Mouse (Mus musculus) limb, embryonic 15.5 days (tissue): ENCODE measurements around the gene Nodal. TPM values are rescaled to one million over a fixed set of nuclear protein-coding genes. Genes with fewer than 3 reads are reported as not detected.
A peak's percentile ranks its signal among the peaks of the same experiment; 100 is the strongest.

Experiments used
- ATAC-seq: fragments of 200-750 bp; cut with Nextera tagmentation; 2 replicates; pipeline ENCODE4 v1.8.0; 2017; ENCODE audit warnings: low read depth, moderate TSS enrichment; ENCODE audit not compliant: insufficient number of reproducible peaks, low FRiP score, low TSS enrichment
- H3K27ac ChIP-seq: fragments of 300-500 bp; sonication (generic); 2 replicates; pipeline ENCODE4 v1.5.1; 2015; ENCODE audit warnings: moderate library complexity, mild to moderate bottlenecking, inconsistent platforms
- H3K27me3 ChIP-seq: fragments of 300-500 bp; sonication (generic); 2 replicates; pipeline ENCODE4 v1.6.1; 2015; ENCODE audit warnings: inconsistent platforms
- H3K36me3 ChIP-seq: fragments of 300-500 bp; sonication (generic); 2 replicates; pipeline ENCODE4 v1.6.1; 2015; ENCODE audit warnings: inconsistent platforms
- H3K4me1 ChIP-seq: fragments of 300-500 bp; sonication (generic); 2 replicates; pipeline ENCODE4 v1.6.1; 2015; ENCODE audit warnings: inconsistent platforms
- H3K4me2 ChIP-seq: fragments of 300-500 bp; sonication (generic); 2 replicates; pipeline ENCODE4 v1.6.1; 2015; ENCODE audit warnings: mild to moderate bottlenecking, inconsistent platforms
- H3K4me3 ChIP-seq: fragments of 300-500 bp; sonication (generic); 2 replicates; pipeline ENCODE4 v1.5.1; 2015; ENCODE audit warnings: mild to moderate bottlenecking, inconsistent platforms
- H3K9ac ChIP-seq: fragments of 300-500 bp; sonication (generic); 2 replicates; pipeline ENCODE4 v1.6.1; 2015; ENCODE audit warnings: inconsistent platforms
- H3K9me3 ChIP-seq: fragments of 300-500 bp; sonication (generic); 2 replicates; pipeline ENCODE4 v1.6.1; 2016; ENCODE audit warnings: inconsistent platforms
- WGBS: fragments of 180-500 bp; shearing (Covaris S2); methylation state at CpG from one replicate; pipeline ENCODE4 v1.1.7; 2015; 5-methylcytosine and 5-hydroxymethylcytosine counted together
- polyA plus RNA-seq: library from polyadenylated mRNA; unstranded; fragments of >200 nt; fragmentation: Nextera tagmentation; extraction: Ambion mirVana; gene quantifications from 2 replicates; pipeline ENCODE4 v1.2.1, GENCODE M21; 2015

The Nodal gene
- polyA plus RNA-seq, 1 experiment from 2014 or later: 0.13 TPM

GRCm38 (mm10) chr10:61381823-61382222 is 35.9 kb upstream of the Nodal start:
- Histone ChIP-seq H3K9me3 (no peaks in the 10 kb centered on the region), H3K36me3 (no peaks in the 10 kb centered on the region), H3K9ac (no peak overlapping the region), H3K4me2 (peak overlapping the region; percentile 89), H3K4me3 (peak overlapping the region; percentile 71), H3K4me1 (peaks cover 51% of the 10 kb centered on the region), H3K27me3 (no peaks in the 10 kb centered on the region), H3K27ac (peak overlapping the region; percentile 12; the same call in 1 of the 2 replicates)
- 19% methylated on average over 8 of the region's 8 CpGs for WGBS
- ATAC-seq: no peak

GRCm38 (mm10) chr10:61382281-61382731 is 35.5 kb upstream of the Nodal start:
- peak overlapping the region; percentile 89 for H3K4me2 ChIP-seq
- WGBS: 7% methylated on average over 8 of the region's 8 CpGs
- H3K9me3 ChIP-seq: no peaks in the 10 kb centered on the region
- H3K9ac ChIP-seq: peak overlapping the region; percentile 65
- H3K36me3 ChIP-seq: no peaks in the 10 kb centered on the region
- peaks cover 50% of the 10 kb centered on the region for H3K4me1 ChIP-seq
- H3K4me3 ChIP-seq: peak overlapping the region; percentile 71
- H3K27me3 ChIP-seq: no peaks in the 10 kb centered on the region
- ATAC-seq: no peak
- 0 out of 2 replicates have a peak overlapping the region, but pooled peaks have one; percentile 64 for H3K27ac ChIP-seq

- WGBS: under 1% methylated on average over 54 of the region's 60 CpGs
- peak; percentile 80 for ATAC-seq
These were observed 34.6 kb upstream of the Nodal start, which contains the start of gene Pald1 for GRCm38 (mm10) chr10:61383021-61383714. TSS of gene Pald1 (minus strand) at chr10:61383530.

GRCm38 (mm10) chr10:61383715-61384047 is 34.1 kb upstream of the Nodal start:
- no peaks in the 10 kb centered on the region for H3K36me3 ChIP-seq
- peak overlapping the region; percentile 65 for H3K9ac ChIP-seq
- H3K9me3 ChIP-seq: no peaks in the 10 kb centered on the region
- H3K27ac ChIP-seq: peak overlapping the region; percentile 64
- H3K4me3 ChIP-seq: peak overlapping the region; percentile 71
- no peak for ATAC-seq
- H3K4me2 ChIP-seq: peak overlapping the region; percentile 89
- H3K27me3 ChIP-seq: no peaks in the 10 kb centered on the region
- peaks cover 47% of the 10 kb centered on the region for H3K4me1 ChIP-seq
- WGBS: 2% methylated on average over 11 of the region's 11 CpGs

More at GRCm38 (mm10) chr10:61383021-61383714, 34.6 kb upstream of the Nodal start, which contains the start of gene Pald1:
- Histone ChIP-seq H3K27me3 (no peaks in the 10 kb centered on the region), H3K36me3 (no peaks in the 10 kb centered on the region), H3K9me3 (no peaks in the 10 kb centered on the region), H3K9ac (peak within 1 kb of the TSS; percentile 65), H3K4me3 (peak within 1 kb of the TSS; percentile 71), H3K4me2 (peak within 1 kb of the TSS; percentile 89), H3K4me1 (peaks cover 47% of the 10 kb centered on the region), H3K27ac (peak within 1 kb of the TSS; percentile 64)

- Histone ChIP-seq H3K9ac (no peak overlapping the region), H3K27me3 (no peaks in the 10 kb centered on the region), H3K9me3 (no peaks in the 10 kb centered on the region), H3K4me2 (no peak overlapping the region), H3K4me3 (no peak overlapping the region), H3K36me3 (no peaks in the 10 kb centered on the region), H3K27ac (no peak overlapping the region), H3K4me1 (peaks cover 34% of the 10 kb centered on the region)
- WGBS: 78% methylated on average over 6 of the region's 6 CpGs
- no peak for ATAC-seq
These were observed 32.6 kb upstream of the Nodal start for GRCm38 (mm10) chr10:61385174-61385573.

- Histone ChIP-seq H3K36me3 (no peaks in the 10 kb centered on the region), H3K4me1 (peaks cover 24% of the 10 kb centered on the region), H3K27me3 (no peaks in the 10 kb centered on the region), H3K9me3 (no peaks in the 10 kb centered on the region), H3K4me3 (no peak overlapping the region), H3K9ac (no peak overlapping the region), H3K4me2 (no peak overlapping the region), H3K27ac (no peak overlapping the region)
- 51% methylated on average over 6 of the region's 6 CpGs for WGBS
- ATAC-seq: no peak
These were observed 31.5 kb upstream of the Nodal start for GRCm38 (mm10) chr10:61386284-61386683.

- Histone ChIP-seq H3K36me3 (no peaks in the 10 kb centered on the region), H3K9me3 (no peaks in the 10 kb centered on the region), H3K4me3 (no peak overlapping the region), H3K27ac (no peak overlapping the region), H3K4me2 (no peak overlapping the region), H3K9ac (no peak overlapping the region), H3K27me3 (no peaks in the 10 kb centered on the region), H3K4me1 (peaks cover 10% of the 10 kb centered on the region)
- ATAC-seq: no peak
- WGBS: 69% methylated on average over 5 of the region's 5 CpGs
These were observed 28.8 kb upstream of the Nodal start for GRCm38 (mm10) chr10:61389020-61389419.

- Histone ChIP-seq H3K27me3 (no peaks in the 10 kb centered on the region), H3K27ac (no peak overlapping the region), H3K36me3 (no peaks in the 10 kb centered on the region), H3K4me1 (peaks cover 10% of the 10 kb centered on the region), H3K4me3 (no peak overlapping the region), H3K9me3 (no peaks in the 10 kb centered on the region), H3K9ac (no peak overlapping the region), H3K4me2 (no peak overlapping the region)
- WGBS: 72% methylated on average over 2 of the region's 2 CpGs
- no peak for ATAC-seq
These were observed 27.6 kb upstream of the Nodal start for GRCm38 (mm10) chr10:61390148-61390547.

GRCm38 (mm10) chr10:61392584-61392983 is 25.2 kb upstream of the Nodal start:
- Histone ChIP-seq H3K9ac (no peak overlapping the region), H3K27ac (no peak overlapping the region), H3K9me3 (no peaks in the 10 kb centered on the region), H3K36me3 (no peaks in the 10 kb centered on the region), H3K4me2 (no peak overlapping the region), H3K27me3 (no peaks in the 10 kb centered on the region), H3K4me1 (peaks cover 10% of the 10 kb centered on the region), H3K4me3 (no peak overlapping the region)
- no peak for ATAC-seq
- WGBS: 32% methylated on average over 4 of the region's 4 CpGs

GRCm38 (mm10) chr10:61394476-61395136 is 23.2 kb upstream of the Nodal start:
- no peak for ATAC-seq
- H3K4me2 ChIP-seq: no peak overlapping the region

GRCm38 (mm10) chr10:61398125-61398524 is 19.6 kb upstream of the Nodal start:
- no peak overlapping the region for H3K9ac ChIP-seq
- ATAC-seq: no peak
- 44% methylated on average over 3 of the region's 3 CpGs for WGBS

More at GRCm38 (mm10) chr10:61394476-61395136, 23.2 kb upstream of the Nodal start:
- Histone ChIP-seq H3K9ac (no peak overlapping the region), H3K9me3 (no peaks in the 10 kb centered on the region), H3K27ac (no peak overlapping the region), H3K36me3 (no peaks in the 10 kb centered on the region), H3K4me3 (no peak overlapping the region), H3K4me1 (peaks cover 10% of the 10 kb centered on the region), H3K27me3 (no peaks in the 10 kb centered on the region)
- 14% methylated on average over 9 of the region's 9 CpGs for WGBS

GRCm38 (mm10) chr10:61399156-61399734 is 18.5 kb upstream of the Nodal start:
- Histone ChIP-seq H3K9me3 (no peaks in the 10 kb centered on the region), H3K27ac (no peak overlapping the region), H3K4me3 (no peak overlapping the region), H3K4me2 (no peak overlapping the region), H3K9ac (no peak overlapping the region), H3K4me1 (peaks cover 3% of the 10 kb centered on the region; the same call in 1 of the 2 replicates), H3K27me3 (no peaks in the 10 kb centered on the region), H3K36me3 (no peaks in the 10 kb centered on the region)
- ATAC-seq: peak; percentile 58; the same call in 1 of the 2 replicates
- WGBS: 23% methylated on average over 13 of the region's 13 CpGs

More at GRCm38 (mm10) chr10:61398125-61398524, 19.6 kb upstream of the Nodal start:
- Histone ChIP-seq H3K27ac (no peak overlapping the region), H3K4me1 (peaks cover 3% of the 10 kb centered on the region; the same call in 1 of the 2 replicates), H3K9me3 (no peaks in the 10 kb centered on the region), H3K4me2 (no peak overlapping the region), H3K4me3 (no peak overlapping the region), H3K36me3 (no peaks in the 10 kb centered on the region), H3K27me3 (no peaks in the 10 kb centered on the region)
